Mouse (Mus musculus) kidney, adult 8-10 months (tissue): Measurements from ENCODE around the gene Tmem108.

ENCODE experiments used
- DNase-seq, 2 experiments: peaks; one replicate each; pipeline ENCODE4 v3.0.0; 2022

The Tmem108 gene

GRCm38 (mm10) chr9:103579411-103580026 is 182.1 kb downstream of the Tmem108 start:
- no peak for DNase-seq

GRCm38 (mm10) chr9:103577731-103578130 is 183.9 kb downstream of the Tmem108 start:
- no peak for DNase-seq

- DNase-seq, result no peak
Measured at GRCm38 (mm10) chr9:103577181-103577580, 184.5 kb downstream of the Tmem108 start.

GRCm38 (mm10) chr9:103575901-103576300 is 185.7 kb downstream of the Tmem108 start:
- no peak for DNase-seq

- no peak for DNase-seq
Measured at GRCm38 (mm10) chr9:103573994-103574750, 187.5 kb downstream of the Tmem108 start.

- DNase-seq, result no peak
Measured at GRCm38 (mm10) chr9:103570158-103570741, 191.4 kb downstream of the Tmem108 start.

- DNase-seq, result peak in 1 of 2 experiments; percentile 22
Measured at GRCm38 (mm10) chr9:103568983-103569382, 192.7 kb downstream of the Tmem108 start.

- no peak for DNase-seq
Measured at GRCm38 (mm10) chr9:103565186-103565585, 196.5 kb downstream of the Tmem108 start.

- peak in 1 of 2 experiments; percentile 45 for DNase-seq
Measured at GRCm38 (mm10) chr9:103563864-103564610, 197.6 kb downstream of the Tmem108 start.

- DNase-seq, result no peak
Measured at GRCm38 (mm10) chr9:103562063-103562462, 199.6 kb downstream of the Tmem108 start.

- no peak for DNase-seq
Measured at GRCm38 (mm10) chr9:103558741-103559140, 202.9 kb downstream of the Tmem108 start.

- DNase-seq, result no peak
Measured at GRCm38 (mm10) chr9:103558240-103558639, 203.4 kb downstream of the Tmem108 start.

GRCm38 (mm10) chr9:103557085-103557484 is 204.6 kb downstream of the Tmem108 start:
- no peak for DNase-seq

- DNase-seq, result no peak
Measured at GRCm38 (mm10) chr9:103555334-103555733, 206.3 kb downstream of the Tmem108 start.

- DNase-seq, result peak; percentile 9 to 30
Measured at GRCm38 (mm10) chr9:103550661-103551248, 210.9 kb downstream of the Tmem108 start.

- no peak for DNase-seq
Measured at GRCm38 (mm10) chr9:103549178-103549577, 212.5 kb downstream of the Tmem108 start.

- DNase-seq, result no peak
Measured at GRCm38 (mm10) chr9:103548606-103549005, 213.0 kb downstream of the Tmem108 start.

- no peak for DNase-seq
Measured at GRCm38 (mm10) chr9:103546695-103547645, 214.7 kb downstream of the Tmem108 start.

- no peak for DNase-seq
Measured at GRCm38 (mm10) chr9:103545729-103546128, 215.9 kb downstream of the Tmem108 start.

GRCm38 (mm10) chr9:103545271-103545670 is 216.4 kb downstream of the Tmem108 start:
- no peak for DNase-seq

- DNase-seq, result no peak
Measured at GRCm38 (mm10) chr9:103544599-103544998, 217.0 kb downstream of the Tmem108 start.

- DNase-seq, result no peak
Measured at GRCm38 (mm10) chr9:103540518-103540917, 221.1 kb downstream of the Tmem108 start.
